Mouse (Mus musculus): ENCODE measurements around the gene Mettl17.
"Not testable (repeated sequence)": the region's sequence is repeated elsewhere in the genome, so short reads cannot be mapped to it uniquely, and the experiment has no call there.

Gene Mettl17

DNA sequence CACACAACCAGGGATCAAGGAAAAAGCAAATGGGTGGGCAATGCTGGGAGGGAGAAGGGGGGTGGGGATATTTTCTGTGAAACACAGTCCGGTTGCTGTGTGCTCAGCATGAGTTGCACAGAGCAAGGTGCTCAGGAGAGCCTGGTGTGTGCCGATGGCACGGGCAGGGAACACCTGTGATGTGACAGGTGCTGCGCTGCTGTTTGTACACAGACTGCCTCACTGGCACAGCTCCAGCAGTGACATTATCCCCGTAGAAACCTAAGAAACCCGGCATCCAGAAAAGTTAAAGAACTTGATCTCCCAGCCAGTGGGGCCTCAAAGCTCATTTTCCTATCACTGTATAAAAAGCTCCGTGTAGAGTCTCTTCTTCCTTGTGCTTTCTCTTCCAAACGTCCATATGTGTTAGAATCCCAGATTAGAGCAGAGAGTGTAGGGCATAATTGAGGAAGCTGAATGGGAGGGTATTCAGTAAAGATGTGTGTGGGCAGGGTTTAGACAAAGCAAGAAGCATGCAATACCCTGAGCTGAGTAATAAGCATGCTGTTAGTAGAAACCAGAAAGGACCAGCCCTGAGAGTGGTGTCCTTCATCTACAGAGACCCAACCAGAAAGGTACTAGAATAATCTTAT lies 12.0 kb downstream of the Mettl17 start:
- DNase-seq (ENCODE audit: low spot score in 2 of 2), result no peak

DNA sequence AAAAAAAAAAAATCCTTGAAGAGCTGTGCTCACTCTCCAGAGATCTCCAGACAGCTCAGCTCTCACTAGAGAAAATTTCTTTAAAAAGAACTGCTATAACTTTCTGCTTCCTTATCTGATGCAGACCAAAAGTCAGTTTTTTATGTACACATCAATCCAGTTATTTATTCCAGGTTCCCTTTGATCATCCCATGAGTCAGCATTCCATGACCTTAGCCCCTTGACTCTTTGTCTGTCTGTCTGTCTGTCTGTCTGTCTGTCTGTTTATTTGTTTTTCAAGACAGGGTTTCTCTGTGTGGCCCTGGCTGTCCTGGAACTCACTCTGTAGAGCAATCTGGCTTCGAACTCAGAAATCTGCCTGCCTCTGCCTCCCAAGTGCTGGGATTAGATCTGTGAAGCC lies 14.7 kb downstream of the Mettl17 start:
- DNase-seq (ENCODE audit: low spot score in 2 of 2), result no peak

DNA sequence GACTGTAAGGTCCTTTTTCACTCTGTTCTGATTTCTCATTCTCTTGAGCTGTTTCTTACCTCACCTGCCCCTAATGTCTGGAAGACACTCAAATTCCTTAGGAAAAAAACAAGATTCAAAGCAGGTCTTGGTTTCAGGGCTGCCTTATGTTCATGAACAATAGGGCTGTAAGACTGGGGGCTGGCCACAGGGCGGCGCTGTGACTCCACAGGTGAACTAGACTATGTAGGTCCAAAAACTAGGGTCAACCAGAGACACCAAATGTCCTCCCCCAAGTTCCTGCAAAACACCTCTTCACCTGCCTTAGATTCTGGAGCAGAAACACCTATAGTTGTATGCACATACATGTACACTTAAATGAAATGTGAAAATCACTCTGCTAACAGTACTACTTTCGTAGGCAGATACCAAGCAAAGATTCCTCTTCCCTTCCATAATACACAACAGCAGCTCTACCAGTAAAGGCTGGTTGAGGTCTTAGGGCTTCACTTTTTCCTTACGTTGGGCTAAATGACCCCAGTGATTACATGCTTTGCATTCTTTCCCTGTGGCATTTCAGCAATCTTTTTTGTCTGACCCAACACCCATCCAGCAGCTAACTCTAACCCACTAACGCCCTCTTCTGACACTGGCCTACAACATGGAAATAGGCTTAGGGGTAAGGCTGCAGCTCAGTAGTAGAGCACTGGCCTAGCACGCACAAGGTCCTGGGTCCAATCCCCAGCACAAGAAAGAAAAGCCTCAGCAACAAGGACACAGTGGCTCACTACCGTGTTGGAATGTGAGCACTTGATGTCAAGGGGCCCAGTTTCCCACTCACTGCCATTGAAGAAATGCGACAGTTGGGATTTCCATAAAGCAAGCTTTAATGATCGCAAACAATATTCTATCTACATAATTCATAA lies 18.4 kb downstream of the Mettl17 start:
- DNase-seq (ENCODE audit: low spot score in 2 of 2), result peak; percentile 44 to 66

DNA sequence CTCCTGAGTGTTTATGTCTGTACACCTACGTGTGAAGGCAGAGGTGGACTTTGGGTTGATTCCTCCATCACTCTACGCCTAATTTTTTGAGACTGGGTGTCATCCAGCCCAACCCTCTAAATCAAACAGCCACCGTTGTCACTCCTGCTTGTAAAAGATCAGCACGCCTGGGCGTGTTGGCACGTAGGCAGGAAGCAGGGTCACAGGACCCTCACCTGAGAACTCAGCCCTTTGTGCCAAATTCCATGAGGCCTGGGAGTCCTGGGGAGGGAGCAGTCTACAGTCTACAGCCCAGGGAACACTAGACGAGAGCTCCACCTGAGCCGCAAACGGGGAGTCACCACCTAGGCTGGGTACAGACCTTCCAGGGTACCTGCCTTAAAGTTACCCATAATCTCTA lies 19.1 kb downstream of the Mettl17 start:
- no peak for DNase-seq (ENCODE audit: low spot score in 2 of 2)

DNA sequence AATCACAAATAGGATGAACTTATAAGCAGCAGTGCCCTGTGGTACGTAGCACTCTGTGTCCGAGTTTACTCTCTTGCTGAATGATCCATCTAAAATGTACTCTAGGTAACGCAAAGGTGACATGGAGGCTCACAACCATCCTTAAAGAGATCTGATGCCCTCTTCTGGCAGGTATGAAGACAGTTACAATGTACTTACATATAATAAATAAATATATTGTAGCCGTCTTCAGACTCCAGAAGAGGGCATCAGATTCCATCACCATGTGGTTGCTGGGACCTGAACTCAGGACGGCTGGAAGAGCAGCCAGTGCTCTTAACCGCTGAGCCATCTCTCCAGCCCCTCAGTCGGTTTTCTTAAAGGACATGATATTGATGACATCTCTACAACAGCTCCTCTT lies 20.1 kb downstream of the Mettl17 start:
- no peak for DNase-seq (ENCODE audit: low spot score in 2 of 2)

DNA sequence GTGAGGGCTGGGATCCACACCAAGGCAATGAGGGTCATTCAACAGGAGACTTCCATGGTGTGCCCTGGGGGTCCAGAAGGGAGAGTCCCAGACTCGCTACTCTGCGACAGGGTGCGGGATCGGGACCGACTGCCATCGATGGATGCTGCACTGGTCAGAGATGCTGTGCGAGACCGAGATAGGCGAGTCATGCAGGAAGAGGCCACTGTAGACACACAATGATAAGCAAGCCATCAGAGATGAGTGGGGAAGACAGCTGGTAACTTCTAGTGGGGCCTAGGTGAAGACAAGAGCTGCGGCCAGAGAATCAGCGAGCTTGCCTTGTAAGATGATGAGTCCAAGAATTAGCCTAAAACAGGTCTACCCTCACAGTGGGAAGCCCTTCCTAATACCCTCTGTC lies 21.5 kb downstream of the Mettl17 start:
- DNase-seq (ENCODE audit: low spot score in 2 of 2), result no peak

DNA sequence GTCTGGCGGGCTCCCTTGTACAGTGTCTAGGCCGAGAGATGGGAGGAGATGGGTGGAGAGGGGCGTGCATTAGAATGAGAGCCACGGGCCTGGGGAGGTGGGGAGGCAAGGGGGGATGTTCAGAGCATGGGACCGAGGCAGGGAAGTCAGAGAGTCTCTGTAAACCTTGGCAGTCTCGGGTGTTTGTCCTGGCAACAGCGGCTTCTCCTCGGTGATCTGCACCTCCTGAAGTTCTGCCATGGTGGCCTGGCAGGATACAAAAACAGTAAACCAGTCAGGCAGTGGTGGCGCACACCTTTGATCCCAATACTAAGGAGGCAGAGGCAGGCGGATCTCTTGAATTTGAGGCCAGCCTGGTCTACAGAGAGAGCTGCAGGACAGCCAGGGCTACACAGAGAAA lies 26.7 kb downstream of the Mettl17 start:
- DNase-seq (ENCODE audit: low spot score in 2 of 2), result no peak

DNA sequence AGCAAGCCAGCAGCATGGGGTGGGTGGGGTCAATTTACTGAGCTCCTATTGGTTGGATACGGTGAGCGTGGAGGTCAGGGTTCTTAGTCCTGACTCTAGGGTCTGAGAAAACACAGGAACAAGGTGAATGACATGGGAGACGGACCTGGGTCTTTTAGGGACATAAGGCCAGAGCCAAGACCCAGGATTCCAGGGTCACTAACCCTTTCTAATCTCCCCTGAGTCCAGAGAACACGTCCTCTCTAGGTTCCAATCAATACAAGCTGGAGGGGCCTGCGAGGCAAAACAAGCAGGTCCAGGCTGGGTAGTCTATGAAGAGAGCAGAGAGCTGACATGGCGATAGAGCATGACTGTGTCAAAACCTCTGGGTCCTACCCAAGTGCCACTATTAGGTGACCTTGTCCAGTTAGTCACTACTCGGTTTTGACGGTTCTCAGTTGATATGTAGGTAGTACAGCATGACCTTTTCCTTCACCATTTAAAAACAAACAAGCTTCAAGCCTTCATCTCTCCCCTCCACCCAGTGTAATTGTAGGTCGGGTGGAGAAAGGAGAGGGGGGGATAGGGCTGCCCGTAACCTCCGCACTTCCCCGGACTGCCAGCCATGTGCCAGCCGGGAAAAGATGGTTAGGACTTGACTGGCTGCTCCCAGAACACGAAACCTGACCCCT lies 27.9 kb downstream of the Mettl17 start:
- no peak for DNase-seq (ENCODE audit: low spot score in 2 of 2)

DNA sequence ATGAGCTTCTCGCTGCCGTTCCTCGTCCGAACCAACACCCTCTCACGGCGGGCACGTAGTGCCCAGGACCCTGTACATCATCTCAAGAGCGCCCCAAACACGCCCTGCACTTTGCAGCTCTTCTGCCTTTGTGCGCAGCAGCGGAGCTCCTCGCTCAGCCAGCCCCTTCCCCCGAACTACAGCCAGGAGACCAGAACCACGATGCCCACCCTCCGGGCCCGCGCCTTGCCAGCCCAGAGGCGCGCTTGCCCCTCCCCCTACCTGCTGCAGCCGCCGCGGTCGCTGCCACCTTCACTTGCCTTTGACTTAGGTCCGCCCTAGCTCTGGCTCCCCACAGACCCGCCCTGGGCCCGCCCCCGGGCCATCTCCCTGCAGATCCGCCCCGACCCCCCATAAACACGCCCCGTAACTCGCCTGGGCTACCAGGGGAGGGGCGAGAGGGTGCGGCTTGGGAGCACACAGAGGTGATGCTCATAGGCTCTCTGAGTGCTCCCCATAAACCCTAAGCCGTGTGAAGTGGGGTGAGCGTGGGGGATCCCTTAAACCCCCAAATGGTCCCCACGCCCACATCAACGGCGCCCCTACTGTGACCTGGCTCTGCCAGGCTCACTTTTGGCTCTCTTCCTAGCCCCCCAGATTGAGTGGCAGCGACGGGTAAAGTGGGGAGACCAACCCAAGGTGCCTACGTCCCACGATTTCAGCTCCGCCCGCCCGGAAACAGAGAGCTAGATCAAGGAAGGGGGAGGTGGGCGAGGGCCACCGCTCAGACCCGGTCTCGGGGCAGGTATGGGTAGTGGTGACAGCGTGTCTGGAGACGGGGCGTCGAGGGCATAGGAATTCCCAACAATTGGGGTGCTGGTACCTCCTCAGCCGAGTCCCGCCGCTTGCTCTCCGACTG lies 28.7 kb downstream of the Mettl17 start:
- peak in 1 of 2 experiments; percentile 49 for DNase-seq (ENCODE audit: low spot score in 2 of 2)

DNA sequence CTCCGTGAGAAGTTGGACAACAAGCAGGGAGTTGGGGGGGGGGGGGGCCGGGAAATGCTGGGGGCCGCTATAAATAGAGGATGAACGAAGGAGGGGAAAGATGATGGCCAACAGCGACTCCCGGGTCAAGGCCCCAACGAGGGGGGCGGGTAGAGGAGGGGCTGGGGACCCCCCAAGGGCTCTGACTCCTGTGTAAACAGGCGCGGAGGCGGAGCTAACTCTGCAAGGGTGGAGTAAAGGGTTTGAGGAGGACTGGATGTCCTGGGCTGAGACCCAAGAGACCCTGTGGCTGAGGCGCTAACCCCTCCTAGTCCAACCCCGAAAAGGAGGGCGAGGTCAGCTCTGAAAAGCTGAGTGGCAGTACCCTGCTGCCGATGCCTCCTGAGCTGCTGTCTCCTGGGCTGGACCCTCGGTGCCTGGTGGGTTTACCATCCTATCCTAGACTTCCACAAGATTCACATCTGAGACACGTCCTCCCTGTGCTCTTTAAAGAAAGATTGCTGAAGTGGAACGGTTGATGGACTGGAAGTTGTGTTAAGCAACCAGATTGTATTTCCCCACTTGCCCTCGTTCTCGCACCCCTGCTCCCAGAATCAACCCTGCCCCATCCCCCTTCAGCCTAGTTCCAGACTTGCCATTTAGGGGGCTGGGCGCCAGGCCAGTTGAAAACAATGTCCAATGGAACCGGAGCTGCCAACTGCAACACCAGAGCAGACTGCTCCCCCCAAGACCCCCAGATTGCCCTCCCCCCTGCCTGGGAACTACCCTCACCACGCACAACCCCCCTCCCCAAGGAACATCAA lies 29.5 kb downstream of the Mettl17 start, which contains the start of gene Ndrg2:
Gene Ndrg2 (minus strand): TSS at position 199 of the 803 bp plus-strand sequence.
- DNase-seq (ENCODE audit: low spot score in 2 of 2), result peak; percentile 32 to 48

DNA sequence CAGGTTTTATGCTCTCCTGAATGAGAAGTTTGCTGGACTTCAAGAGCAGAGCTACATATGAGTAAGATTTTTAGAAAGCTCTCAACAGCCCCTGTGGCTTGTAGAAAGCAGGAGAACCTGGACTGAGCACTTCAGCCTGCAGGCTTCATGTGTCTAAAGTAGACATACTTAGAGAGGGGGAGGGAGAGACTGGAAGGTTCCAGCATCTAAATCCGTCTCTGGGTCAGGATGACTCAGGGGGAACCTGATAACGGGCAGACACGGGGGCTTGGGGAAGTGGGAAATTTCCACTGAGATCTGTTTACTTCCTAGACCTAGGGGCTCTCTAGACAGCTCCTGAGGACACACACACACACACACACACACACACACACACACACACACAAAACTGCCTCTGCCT lies 30.4 kb downstream of the Mettl17 start:
- no peak for DNase-seq (ENCODE audit: low spot score in 2 of 2)

DNA sequence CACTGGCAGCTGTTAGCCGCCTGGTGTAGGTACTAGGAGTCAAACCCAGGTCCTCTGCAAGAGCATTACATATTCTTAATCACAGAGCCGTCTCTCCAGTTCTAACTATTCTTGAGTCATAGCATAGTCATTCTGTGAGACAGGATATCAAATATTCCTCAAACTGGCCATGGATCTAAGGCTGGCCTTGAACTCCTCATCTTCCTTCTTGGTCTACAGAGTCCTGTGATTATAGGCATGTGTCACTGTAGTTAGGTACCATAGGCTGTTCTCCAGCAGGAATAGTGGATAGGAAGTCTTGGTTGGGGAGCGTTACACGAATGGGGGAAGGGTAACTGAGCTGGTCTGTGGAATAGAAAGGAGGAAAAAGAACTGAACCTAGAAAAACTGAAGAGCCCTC lies 31.9 kb downstream of the Mettl17 start:
- DNase-seq (ENCODE audit: low spot score in 2 of 2), result no peak

DNA sequence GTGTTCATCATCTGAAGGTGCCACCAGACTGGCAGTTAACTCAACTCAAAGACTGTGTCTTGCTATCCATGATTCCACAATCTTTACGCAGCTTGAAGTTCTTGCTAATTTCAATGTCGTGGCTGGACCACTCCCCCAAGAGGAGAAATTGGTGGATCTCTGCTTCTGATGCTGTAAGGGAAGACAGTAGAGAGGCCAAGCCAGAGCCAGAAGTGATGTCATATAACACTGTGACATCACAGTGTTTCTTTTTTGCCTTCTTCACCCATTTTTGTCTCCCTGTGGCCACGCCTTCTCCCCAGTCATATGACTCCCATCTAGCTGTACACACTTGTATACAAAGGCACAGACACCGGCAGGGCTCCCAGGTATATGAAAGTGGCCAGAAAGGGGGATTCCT lies 33.5 kb downstream of the Mettl17 start, which contains the start of gene Tppp2:
Gene Tppp2 (plus strand): TSS at position 301 of the 400 bp plus-strand sequence.
- DNase-seq (ENCODE audit: low spot score in 2 of 2), result no peak

DNA sequence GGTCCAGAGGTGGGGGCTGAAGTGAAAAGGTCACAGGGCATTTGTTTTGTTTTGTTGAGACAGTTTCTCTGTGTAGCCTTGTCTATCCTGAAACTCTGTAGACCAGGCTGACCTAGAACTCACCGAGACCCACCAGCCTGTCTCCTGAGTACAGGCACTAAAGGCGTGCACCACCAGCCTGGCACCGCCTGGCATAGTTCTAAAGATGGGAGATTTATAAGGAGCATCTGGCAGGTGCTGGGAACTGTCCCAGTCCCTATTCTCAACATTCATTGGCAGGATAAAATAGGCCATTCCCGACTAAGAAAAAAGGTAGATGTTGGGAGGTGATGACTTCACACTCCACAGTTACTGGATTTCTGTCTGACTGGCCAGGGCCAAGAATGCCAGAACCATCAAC lies 34.3 kb downstream of the Mettl17 start:
- DNase-seq (ENCODE audit: low spot score in 2 of 2), result no peak

DNA sequence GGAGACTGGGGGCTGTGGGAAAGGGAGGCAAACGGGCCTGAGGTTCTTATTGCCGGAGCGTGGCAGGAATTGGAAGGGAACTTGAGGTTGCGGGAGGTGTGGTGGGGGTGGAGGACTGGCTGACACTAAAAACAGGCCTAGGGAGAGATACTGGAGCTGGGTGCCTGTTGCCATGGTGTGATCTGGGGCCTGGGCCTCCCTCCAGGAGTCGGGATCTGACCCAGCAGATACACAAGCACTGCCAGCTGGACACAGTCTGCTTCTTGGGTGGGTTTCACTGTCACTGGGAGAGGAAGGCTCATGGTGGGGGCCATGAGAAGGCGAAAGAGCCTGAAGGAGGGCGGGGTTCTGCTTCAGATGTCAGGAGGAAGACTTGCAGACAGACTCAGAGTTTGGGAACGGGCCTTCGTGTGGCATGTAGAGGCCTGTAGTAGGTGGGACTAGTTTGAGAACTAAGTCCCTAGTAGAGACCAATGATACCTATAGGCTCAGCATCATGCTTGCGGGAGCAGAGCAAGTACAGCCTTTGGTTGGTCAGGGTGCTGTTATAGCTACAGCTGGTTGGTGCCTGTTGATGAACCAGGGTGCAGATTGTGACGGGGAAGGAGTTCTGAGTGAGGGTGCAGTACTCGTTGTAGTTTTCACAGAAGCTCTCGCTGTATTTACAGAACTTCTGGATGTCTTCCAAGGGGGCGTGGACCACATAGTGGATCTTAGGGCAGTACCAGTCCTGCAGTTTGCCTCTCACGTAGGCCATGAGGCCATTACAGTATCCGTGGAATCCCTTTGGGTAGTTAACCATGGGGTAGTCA lies 37.3 kb downstream of the Mettl17 start:
- DNase-seq (ENCODE audit: low spot score in 2 of 2), result peak in 1 of 2 experiments; percentile 35

DNA sequence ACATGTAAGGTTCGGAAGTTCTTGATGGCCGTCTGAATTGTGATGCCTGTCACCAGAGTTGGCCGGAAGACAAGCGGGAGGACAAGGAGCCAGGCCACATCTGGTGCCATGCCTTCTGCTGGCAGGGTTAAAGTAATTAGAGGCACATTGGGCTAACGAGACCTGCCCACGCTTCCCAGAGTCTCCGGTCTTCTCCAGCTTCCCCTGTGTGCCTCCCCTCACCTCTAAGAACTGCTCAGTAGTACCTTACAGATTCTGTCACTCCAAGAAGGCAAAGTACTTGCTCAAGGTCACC lies 37.9 kb downstream of the Mettl17 start, which contains the start of gene Rnase13:
Gene Rnase13 (minus strand): TSS at position 203 of the 295 bp plus-strand sequence.
- no peak for DNase-seq (ENCODE audit: low spot score in 2 of 2)

DNA sequence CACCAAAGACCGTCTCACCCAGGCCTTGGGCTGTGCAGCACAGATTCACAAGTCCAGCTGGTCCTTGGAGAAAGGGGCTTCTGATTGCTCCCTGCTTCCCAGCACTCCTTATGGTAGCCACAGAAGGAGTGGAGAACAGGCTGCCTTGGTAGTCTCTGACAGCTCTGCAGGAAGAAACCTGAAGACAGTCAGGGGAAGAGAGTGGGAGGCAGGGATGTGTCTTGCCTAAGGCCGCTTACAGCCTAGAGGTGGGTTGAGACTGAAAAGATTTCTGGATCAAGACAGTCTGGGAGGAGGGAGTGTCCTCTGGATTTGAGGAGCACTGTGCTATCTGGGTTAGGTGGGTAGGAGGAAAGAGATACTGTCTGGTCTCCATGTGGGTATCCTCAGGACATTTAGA lies 38.3 kb downstream of the Mettl17 start:
- no peak for DNase-seq (ENCODE audit: low spot score in 2 of 2)

DNA sequence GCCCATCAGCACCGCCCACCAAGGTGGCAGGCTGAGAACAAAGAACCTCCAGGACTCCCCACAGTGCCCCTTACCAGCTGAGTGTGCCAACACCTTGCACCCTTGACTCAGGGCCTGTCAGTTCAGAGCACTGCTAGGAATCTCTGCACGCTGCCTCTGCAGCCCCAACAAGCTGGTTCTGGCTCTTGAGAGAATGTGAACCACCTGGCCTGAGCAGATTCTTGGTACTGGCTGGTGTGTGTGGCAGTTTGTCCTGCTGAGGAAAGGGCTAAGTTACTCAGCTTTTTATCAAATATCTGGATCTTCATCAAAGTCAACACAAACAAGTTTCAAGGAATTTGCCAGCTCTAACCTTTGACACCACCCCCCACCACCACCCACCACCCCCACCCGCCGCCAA lies 38.9 kb downstream of the Mettl17 start:
- DNase-seq (ENCODE audit: low spot score in 2 of 2), result no peak

DNA sequence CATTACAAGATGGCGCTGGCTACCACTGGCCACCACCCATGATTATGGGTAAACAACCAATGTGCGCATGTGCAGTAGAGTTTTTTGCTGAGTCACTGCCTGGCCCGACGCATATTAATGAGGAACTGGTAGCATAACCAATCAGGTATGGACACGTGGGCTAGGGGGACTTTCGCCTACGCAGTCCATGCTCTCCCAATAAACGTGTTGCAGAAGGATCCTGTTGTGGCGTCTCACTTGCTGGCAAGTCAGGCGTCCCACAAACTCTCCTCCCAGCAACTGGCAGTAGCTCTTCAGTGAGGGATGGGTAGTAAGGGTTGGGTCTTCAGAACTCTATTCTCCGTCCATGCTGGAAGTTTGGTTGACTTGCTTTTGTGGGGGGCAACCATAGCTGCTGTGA lies 42.3 kb downstream of the Mettl17 start:
- not testable (repeated sequence) for DNase-seq (ENCODE audit: low spot score in 2 of 2)

Measured in frontal cortex, postnatal 25 days (tissue).